Mouse (Mus musculus): ENCODE measurements around the gene Ak4. TPM values are rescaled to one million over a fixed set of nuclear protein-coding genes. Genes with fewer than 3 reads are reported as not detected.

Ak4 gene
- total and polyA plus RNA-seq, 2 experiments: 14.7 to 58.7 TPM

DNA sequence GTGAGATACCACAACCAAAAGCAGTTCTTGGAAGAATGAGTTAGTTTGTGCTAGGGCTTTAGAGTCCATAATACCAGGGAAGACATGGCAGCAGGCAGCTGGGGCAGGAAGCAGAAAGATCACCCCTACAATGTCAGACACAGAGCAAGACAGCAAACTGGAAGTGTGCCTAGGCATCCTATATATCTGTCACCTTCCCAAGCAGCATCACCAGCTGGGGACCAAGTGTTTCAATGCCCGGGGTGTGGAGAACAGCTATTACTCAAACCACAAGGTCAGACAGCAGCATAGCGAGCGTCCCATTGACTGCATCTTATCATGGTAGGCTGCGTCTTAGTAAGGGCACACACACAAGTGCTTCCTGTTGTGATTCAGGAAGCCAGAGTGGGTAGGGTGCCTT lies 32.0 kb downstream of the Ak4 start:
- no peaks in the 10 kb centered on the region for H3K27me3 ChIP-seq (ENCODE audit: control insufficient read depth, insufficient read depth, low read length)
- H3K79me2 ChIP-seq (ENCODE audit: control insufficient read depth, insufficient read depth, low read length): peaks cover 21% of the 10 kb centered on the region
- WGBS: 74% methylated on average over 4 of the region's 4 CpGs
- H3K4me1 ChIP-seq (ENCODE audit: control insufficient read depth, insufficient read depth, low read length): peaks cover 5% of the 10 kb centered on the region; the same call in 1 of the 2 replicates
- no peak for DNase-seq (ENCODE audit: extremely low read depth, low read depth, low spot score)
- no peak overlapping the region for H3K4me3 ChIP-seq (ENCODE audit: insufficient read depth, low read depth, low read length)
- no peak for TF ChIP-seq POLR2A (IDR thresholded peaks at IDR 0.05; ENCODE audit: extremely low read depth, insufficient read depth, low read length)
- no peak for TF ChIP-seq CTCF (IDR thresholded peaks at IDR 0.05; ENCODE audit: low read depth, low read length)
- H3K36me3 ChIP-seq (ENCODE audit: control insufficient read depth, insufficient read depth, low read length): peaks cover 3% of the 10 kb centered on the region; the same call in 1 of the 2 replicates
- H3K27ac ChIP-seq (replicated peaks; ENCODE audit: insufficient read depth, low read depth, low read length): no peak overlapping the region
- no peak overlapping the region for H3K9ac ChIP-seq (ENCODE audit: low read depth, low read length)

DNA sequence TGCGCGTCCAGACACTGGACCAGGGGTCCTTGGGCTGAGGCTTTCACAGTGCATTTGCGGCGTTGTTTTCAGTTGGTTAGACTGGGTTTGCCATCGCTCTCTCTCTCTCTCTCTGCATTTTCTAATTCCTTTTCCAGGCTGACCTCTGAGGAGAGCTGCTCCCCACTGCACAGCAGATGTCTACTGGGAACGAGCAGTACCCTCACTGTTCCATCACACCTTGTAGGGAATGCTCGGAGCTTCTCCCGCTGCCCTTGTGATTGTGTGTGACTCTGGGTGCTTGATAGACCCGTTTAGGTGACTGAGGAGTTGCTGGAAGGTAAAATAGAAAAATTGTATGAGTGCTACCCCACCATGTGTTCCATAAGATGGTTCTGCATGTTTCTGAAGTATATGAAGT lies 33.8 kb downstream of the Ak4 start:
- Histone ChIP-seq H3K79me2 (ENCODE audit: control insufficient read depth, insufficient read depth, low read length) (peaks cover 21% of the 10 kb centered on the region), H3K4me1 (ENCODE audit: control insufficient read depth, insufficient read depth, low read length) (peaks cover 5% of the 10 kb centered on the region; the same call in 1 of the 2 replicates), H3K27ac (replicated peaks; ENCODE audit: insufficient read depth, low read depth, low read length) (no peak overlapping the region), H3K27me3 (ENCODE audit: control insufficient read depth, insufficient read depth, low read length) (no peaks in the 10 kb centered on the region), H3K9ac (ENCODE audit: low read depth, low read length) (no peak overlapping the region), H3K36me3 (ENCODE audit: control insufficient read depth, insufficient read depth, low read length) (no peaks in the 10 kb centered on the region; the same call in 1 of the 2 replicates), H3K4me3 (ENCODE audit: insufficient read depth, low read depth, low read length) (no peak overlapping the region)
- no peak for DNase-seq (ENCODE audit: extremely low read depth, low read depth, low spot score)
- no peak for TF ChIP-seq CTCF (IDR thresholded peaks at IDR 0.05; ENCODE audit: low read depth, low read length)
- no peak for TF ChIP-seq POLR2A (IDR thresholded peaks at IDR 0.05; ENCODE audit: extremely low read depth, insufficient read depth, low read length)
- 93% methylated on average over 9 of the region's 9 CpGs for WGBS

GRCm38 (mm10) chr4:101457176-101457575 lies 38.1 kb downstream of the Ak4 start:
- TF ChIP-seq CTCF (IDR thresholded peaks at IDR 0.05; ENCODE audit: low read depth, low read length): no peak
- TF ChIP-seq POLR2A (IDR thresholded peaks at IDR 0.05; ENCODE audit: extremely low read depth, insufficient read depth, low read length): no peak
- Histone ChIP-seq H3K4me1 (ENCODE audit: control insufficient read depth, insufficient read depth, low read length) (no peaks in the 10 kb centered on the region), H3K27ac (replicated peaks; ENCODE audit: insufficient read depth, low read depth, low read length) (no peak overlapping the region), H3K9ac (ENCODE audit: low read depth, low read length) (no peak overlapping the region), H3K4me3 (ENCODE audit: insufficient read depth, low read depth, low read length) (no peak overlapping the region), H3K27me3 (ENCODE audit: control insufficient read depth, insufficient read depth, low read length) (no peaks in the 10 kb centered on the region), H3K79me2 (ENCODE audit: control insufficient read depth, insufficient read depth, low read length) (peaks cover 11% of the 10 kb centered on the region; the same call in 1 of the 2 replicates), H3K36me3 (ENCODE audit: control insufficient read depth, insufficient read depth, low read length) (peaks cover 10% of the 10 kb centered on the region)
- WGBS: 79% methylated on average over 8 of the region's 8 CpGs
- DNase-seq (ENCODE audit: extremely low read depth, low read depth, low spot score): no peak

DNA sequence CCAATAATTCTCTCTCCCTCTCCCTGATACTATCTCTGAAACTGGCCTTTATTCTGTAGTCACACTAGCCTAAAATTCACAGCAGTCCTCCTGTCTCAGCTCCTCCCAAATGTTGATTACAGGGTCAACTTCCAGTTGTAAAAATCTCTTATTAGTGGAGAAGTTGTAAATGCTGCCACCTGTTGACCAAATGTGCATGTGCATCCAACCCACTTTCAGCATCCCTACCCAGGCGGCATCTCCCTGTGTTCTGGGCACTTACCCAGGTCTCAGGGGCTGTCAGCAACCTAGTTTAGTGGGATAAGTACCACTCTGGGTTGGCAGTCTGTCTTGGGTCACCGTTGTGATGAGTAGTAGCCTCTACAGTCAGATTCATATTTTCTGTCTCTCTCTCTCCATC lies 39.3 kb downstream of the Ak4 start:
- H3K27me3 ChIP-seq (ENCODE audit: control insufficient read depth, insufficient read depth, low read length): no peaks in the 10 kb centered on the region
- TF ChIP-seq CTCF (IDR thresholded peaks at IDR 0.05; ENCODE audit: low read depth, low read length) (peak; percentile 70), POLR2A (IDR thresholded peaks at IDR 0.05; ENCODE audit: extremely low read depth, insufficient read depth, low read length) (no peak)
- H3K4me3 ChIP-seq (ENCODE audit: insufficient read depth, low read depth, low read length): no peak overlapping the region
- WGBS: 35% methylated on average over 2 of the region's 2 CpGs
- H3K27ac ChIP-seq (replicated peaks; ENCODE audit: insufficient read depth, low read depth, low read length): no peak overlapping the region
- H3K9ac ChIP-seq (ENCODE audit: low read depth, low read length): no peak overlapping the region
- peaks cover 13% of the 10 kb centered on the region for H3K36me3 ChIP-seq (ENCODE audit: control insufficient read depth, insufficient read depth, low read length)
- no peaks in the 10 kb centered on the region for H3K4me1 ChIP-seq (ENCODE audit: control insufficient read depth, insufficient read depth, low read length)
- peaks cover 7% of the 10 kb centered on the region; the same call in 1 of the 2 replicates for H3K79me2 ChIP-seq (ENCODE audit: control insufficient read depth, insufficient read depth, low read length)
- DNase-seq (ENCODE audit: extremely low read depth, low read depth, low spot score): peak; percentile 61

DNA sequence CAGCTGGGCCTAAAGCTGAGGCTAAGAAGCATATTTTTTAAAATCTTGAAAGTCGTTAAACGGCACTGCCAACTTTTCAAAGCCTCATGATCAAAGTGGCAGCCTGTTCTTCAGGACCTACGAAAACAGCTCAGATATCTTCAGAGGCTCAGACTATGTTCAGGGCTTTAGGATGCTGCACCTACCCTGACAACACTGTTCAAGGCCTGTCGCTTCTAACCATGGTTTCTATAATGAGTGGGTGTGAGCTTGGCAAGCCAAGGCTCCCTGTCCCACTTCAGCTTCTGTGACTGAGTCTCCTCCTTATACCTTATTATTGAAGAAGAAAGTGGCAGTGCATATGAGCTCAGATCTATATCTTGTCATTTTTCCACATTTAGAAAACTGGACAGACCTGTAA lies 40.3 kb downstream of the Ak4 start:
- Histone ChIP-seq H3K4me1 (ENCODE audit: control insufficient read depth, insufficient read depth, low read length) (no peaks in the 10 kb centered on the region), H3K36me3 (ENCODE audit: control insufficient read depth, insufficient read depth, low read length) (peaks cover 13% of the 10 kb centered on the region), H3K27ac (replicated peaks; ENCODE audit: insufficient read depth, low read depth, low read length) (no peak overlapping the region), H3K79me2 (ENCODE audit: control insufficient read depth, insufficient read depth, low read length) (peaks cover 5% of the 10 kb centered on the region; the same call in 1 of the 2 replicates), H3K9ac (ENCODE audit: low read depth, low read length) (no peak overlapping the region), H3K27me3 (ENCODE audit: control insufficient read depth, insufficient read depth, low read length) (no peaks in the 10 kb centered on the region), H3K4me3 (ENCODE audit: insufficient read depth, low read depth, low read length) (no peak overlapping the region)
- TF ChIP-seq POLR2A (IDR thresholded peaks at IDR 0.05; ENCODE audit: extremely low read depth, insufficient read depth, low read length) (no peak), CTCF (IDR thresholded peaks at IDR 0.05; ENCODE audit: low read depth, low read length) (no peak)
- DNase-seq (ENCODE audit: extremely low read depth, low read depth, low spot score): no peak
- 90% methylated on average over 4 of the region's 4 CpGs for WGBS

DNA sequence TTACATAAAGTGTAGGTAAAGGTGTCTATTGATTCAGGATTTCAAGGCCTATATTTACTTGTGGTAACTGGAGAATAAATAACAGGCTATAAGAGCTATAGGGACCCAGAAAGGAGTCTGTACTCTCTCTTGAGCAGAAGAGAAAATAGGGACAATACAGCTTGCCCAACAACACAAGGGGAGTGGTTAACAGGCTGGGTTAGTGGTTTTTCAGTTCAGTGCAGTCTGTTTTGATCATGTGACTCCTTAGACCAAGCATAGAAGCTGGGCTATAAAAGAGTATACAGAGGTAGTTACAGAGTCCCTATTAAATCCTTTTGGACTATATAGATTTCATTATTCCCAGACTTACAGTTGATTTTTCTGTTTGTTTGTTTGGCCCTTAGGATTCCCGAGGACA lies 41.0 kb downstream of the Ak4 start:
- no peaks in the 10 kb centered on the region for H3K4me1 ChIP-seq (ENCODE audit: control insufficient read depth, insufficient read depth, low read length)
- no peak overlapping the region for H3K4me3 ChIP-seq (ENCODE audit: insufficient read depth, low read depth, low read length)
- no peak overlapping the region for H3K27ac ChIP-seq (replicated peaks; ENCODE audit: insufficient read depth, low read depth, low read length)
- WGBS: 63% methylated on average over 1 of the region's 1 CpGs
- no peaks in the 10 kb centered on the region for H3K27me3 ChIP-seq (ENCODE audit: control insufficient read depth, insufficient read depth, low read length)
- H3K79me2 ChIP-seq (ENCODE audit: control insufficient read depth, insufficient read depth, low read length): peaks cover 5% of the 10 kb centered on the region; the same call in 1 of the 2 replicates
- TF ChIP-seq POLR2A (IDR thresholded peaks at IDR 0.05; ENCODE audit: extremely low read depth, insufficient read depth, low read length): no peak
- no peak for TF ChIP-seq CTCF (IDR thresholded peaks at IDR 0.05; ENCODE audit: low read depth, low read length)
- H3K36me3 ChIP-seq (ENCODE audit: control insufficient read depth, insufficient read depth, low read length): peaks cover 19% of the 10 kb centered on the region
- H3K9ac ChIP-seq (ENCODE audit: low read depth, low read length): no peak overlapping the region
- no peak for DNase-seq (ENCODE audit: extremely low read depth, low read depth, low spot score)
